Mouse (Mus musculus) liver, postnatal 0 days (tissue): Measurements from ENCODE around the gene Rapgef6. TPM values are rescaled to one million over a fixed set of nuclear protein-coding genes. Genes with fewer than 3 reads are reported as not detected.
A peak's percentile ranks its signal among the peaks of the same experiment; 100 is the strongest.

ENCODE experiments used
- ATAC-seq: fragments of 200-750 bp; cut with Nextera tagmentation; 2 replicates; pipeline ENCODE4 v1.8.0; 2017; ENCODE audit warnings: mild to moderate bottlenecking, moderate library complexity
- DNase-seq: peaks from one replicate; pipeline ENCODE4 v3.0.0-alpha.2; 2016
- H3K27ac ChIP-seq: fragments of 300-500 bp; sonication (generic); 2 replicates; pipeline ENCODE4 v1.5.1; 2014; ENCODE audit warnings: antibody characterized with exemption, moderate library complexity, mild to moderate bottlenecking, low read depth
- H3K27me3 ChIP-seq: fragments of 300-500 bp; sonication (generic); 2 replicates; pipeline ENCODE4 v1.6.1; 2014; ENCODE audit warnings: low read length, control low read depth, mixed read lengths; ENCODE audit not compliant: insufficient read depth
- H3K36me3 ChIP-seq: fragments of 300-500 bp; sonication (generic); replicated peaks from 2 replicates; pipeline ENCODE4 v1.6.1; 2014; ENCODE audit warnings: mild to moderate bottlenecking, control low read depth, low read length, moderate library complexity, mixed read lengths; ENCODE audit not compliant: insufficient read depth
- H3K4me1 ChIP-seq: fragments of 300-500 bp; sonication (generic); 2 replicates; pipeline ENCODE4 v1.6.1; 2014; ENCODE audit warnings: antibody characterized with exemption, mild to moderate bottlenecking, control low read depth; ENCODE audit not compliant: insufficient read depth
- H3K4me2 ChIP-seq: fragments of 300-500 bp; sonication (generic); 2 replicates; pipeline ENCODE4 v1.6.1; 2014; ENCODE audit warnings: low read depth, mild to moderate bottlenecking, low read length, moderate library complexity, mixed read lengths
- H3K4me3 ChIP-seq: fragments of 300-500 bp; sonication (generic); 2 replicates; pipeline ENCODE4 v1.5.1; 2014; ENCODE audit warnings: low read depth, low read length
- H3K9ac ChIP-seq: fragments of 300-500 bp; sonication (generic); replicated peaks from 2 replicates; pipeline ENCODE4 v1.6.1; 2014; ENCODE audit warnings: mild to moderate bottlenecking, moderate library complexity
- H3K9me3 ChIP-seq: fragments of 300-500 bp; sonication (generic); 2 replicates; pipeline ENCODE4 v1.6.1; 2016; ENCODE audit warnings: mild to moderate bottlenecking, control low read depth, low read length, mixed read lengths
- CTCF ChIP-seq: sonication (generic); IDR thresholded peaks from 2 replicates; pipeline ENCODE4 v1.5.1; 2016; ENCODE audit warnings: antibody characterized with exemption, low read depth
- EP300 ChIP-seq: IDR thresholded peaks from 2 replicates; pipeline ENCODE4 v1.6.1; 2016; ENCODE audit warnings: antibody characterized with exemption, low read depth, mild to moderate bottlenecking
- WGBS: fragments of 180-500 bp; shearing (Covaris S2); extraction: QIAGEN DNeasy Blood & Tissue Kit; methylation state at CpG from one replicate; pipeline ENCODE4 v1.1.7; 2014; ENCODE audit not compliant: insufficient replicate concordance; 5-methylcytosine and 5-hydroxymethylcytosine counted together
- polyA plus RNA-seq: library from polyadenylated mRNA; unstranded; fragments of >200 nt; fragmentation: Nextera tagmentation; extraction: Ambion mirVana; gene quantifications from 2 replicates; pipeline ENCODE4 v1.2.1, GENCODE M21; 2015

Rapgef6 gene
- polyA plus RNA-seq, 1 experiment from 2014 or later, result 14.7 TPM

DNA sequence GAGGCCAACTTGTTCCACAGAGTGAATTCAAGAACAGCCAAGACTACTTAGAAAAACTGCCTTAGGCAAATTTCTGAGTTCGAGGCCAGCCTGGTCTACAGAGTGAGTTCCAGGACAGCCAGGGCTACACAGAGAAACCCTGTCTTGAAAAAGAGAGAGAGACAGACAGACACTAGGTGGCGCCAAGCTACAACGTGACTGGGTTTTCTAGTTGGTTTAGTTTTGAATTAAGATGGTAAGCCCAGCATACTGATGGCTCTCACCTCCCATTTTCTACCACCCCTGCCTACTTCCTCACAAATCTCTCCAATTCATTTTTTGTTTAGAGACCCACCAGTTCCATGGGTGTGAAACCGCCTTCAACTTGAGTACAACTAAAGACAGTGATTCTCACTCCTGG, 180.7 kb downstream of the Rapgef6 start:
- WGBS, result 40% methylated on average over 4 of the region's 4 CpGs
- Histone ChIP-seq H3K4me1 (no peaks in the 10 kb centered on the region), H3K27ac (no peak overlapping the region), H3K36me3 (0 out of 2 replicates have a peak, but pooled peaks cover 3% of the 10 kb centered on the region), H3K27me3 (no peaks in the 10 kb centered on the region), H3K9me3 (no peaks in the 10 kb centered on the region), H3K4me3 (no peak overlapping the region), H3K9ac (no peak overlapping the region), H3K4me2 (no peak overlapping the region)
- TF ChIP-seq EP300 (no peak), CTCF (peak; percentile 81)
- DNase-seq (peak; percentile 78), ATAC-seq (peak; percentile 31; the same call in 1 of the 2 replicates)

DNA sequence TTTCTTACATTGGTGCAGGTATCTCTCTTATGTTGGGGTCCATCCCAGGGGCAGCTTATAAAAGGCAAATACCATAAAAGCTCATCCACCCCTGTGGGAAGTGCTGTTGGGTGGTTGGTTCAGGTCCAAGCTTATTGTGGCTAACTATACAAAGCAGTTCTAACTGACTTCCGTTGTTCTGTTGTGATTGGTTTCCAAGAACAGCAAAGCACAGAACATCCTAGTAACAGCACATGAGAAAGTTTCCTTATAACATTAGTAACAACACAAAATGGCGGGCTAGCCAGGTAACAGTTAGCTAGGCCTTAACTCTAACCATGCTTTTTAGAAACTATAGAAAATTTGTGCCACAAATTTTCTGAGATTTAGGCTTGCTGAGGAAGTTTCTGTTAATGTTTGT, 185.5 kb downstream of the Rapgef6 start:
- WGBS, result 74% methylated on average over 2 of the region's 2 CpGs

DNA sequence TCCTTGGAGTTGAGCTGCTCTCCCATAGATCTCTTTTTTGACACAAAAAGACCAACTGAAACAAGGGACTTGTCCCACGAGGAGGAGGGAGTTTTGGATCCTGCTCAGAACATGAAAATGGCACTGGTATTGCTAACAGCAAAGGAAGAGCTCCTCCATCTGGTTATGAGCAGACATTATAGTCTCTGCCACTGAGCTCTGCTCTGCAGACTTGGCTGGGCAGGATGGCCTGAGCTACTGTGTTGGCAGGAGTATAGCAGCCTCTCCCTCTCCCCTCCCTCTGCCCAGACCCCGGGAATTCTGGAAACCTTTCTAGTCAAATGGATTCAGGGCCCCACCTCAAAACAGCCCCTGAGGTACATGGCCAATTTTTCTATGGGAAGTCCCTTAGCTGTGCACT, 187.0 kb downstream of the Rapgef6 start:
- no peak for TF ChIP-seq EP300
- TF ChIP-seq CTCF, result no peak

More for the DNA sequence above, 185.5 kb downstream of the Rapgef6 start:
- Histone ChIP-seq H3K4me1 (no peaks in the 10 kb centered on the region), H3K27me3 (no peaks in the 10 kb centered on the region), H3K4me3 (no peak overlapping the region), H3K27ac (no peak overlapping the region), H3K9me3 (no peaks in the 10 kb centered on the region), H3K36me3 (no peaks in the 10 kb centered on the region), H3K4me2 (no peak overlapping the region), H3K9ac (no peak overlapping the region)
- TF ChIP-seq EP300, result no peak
- no peak for TF ChIP-seq CTCF
- no peak for ATAC-seq
- DNase-seq, result no peak

DNA sequence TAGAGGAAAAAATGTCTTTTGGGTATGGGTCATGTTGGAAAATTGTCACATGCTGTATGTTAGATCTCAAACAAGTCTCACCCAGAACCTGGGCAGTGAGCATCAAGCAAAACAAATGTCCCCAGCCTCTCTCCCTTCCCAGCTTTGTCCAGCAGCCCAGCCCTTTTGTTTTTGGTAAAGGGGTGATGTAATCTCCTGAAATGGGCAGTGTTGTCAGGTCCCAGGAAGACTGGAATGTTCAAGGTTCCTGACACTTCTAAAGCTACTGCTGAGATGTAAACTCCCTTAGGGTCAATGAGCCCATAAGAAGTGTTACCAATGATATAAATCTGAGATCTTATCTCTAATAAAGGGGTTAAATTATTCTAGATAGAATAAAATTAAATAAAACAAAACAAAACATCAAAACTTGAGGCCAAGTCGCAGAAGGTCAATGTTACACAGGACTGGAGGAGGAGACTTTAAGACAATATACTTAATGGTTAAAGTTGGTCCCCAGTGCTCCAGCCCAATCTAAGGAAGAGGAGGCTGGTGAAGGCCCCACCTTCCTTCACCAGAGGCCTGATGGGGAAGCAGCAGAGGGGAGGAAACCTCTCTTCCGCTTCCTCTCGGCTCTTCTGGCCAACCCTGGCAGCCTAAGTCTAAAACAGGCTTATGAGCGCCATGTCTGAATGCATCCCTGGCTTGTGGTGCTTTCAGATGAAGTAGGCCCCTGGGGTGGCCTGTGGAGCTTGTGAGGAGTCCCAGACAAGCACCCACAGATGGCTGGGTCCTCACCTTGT, 188.1 kb downstream of the Rapgef6 start:
- H3K27me3 ChIP-seq, result no peaks in the 10 kb centered on the region
- no peaks in the 10 kb centered on the region for H3K9me3 ChIP-seq
- H3K4me1 ChIP-seq, result no peaks in the 10 kb centered on the region
- no peak overlapping the region for H3K4me2 ChIP-seq
- WGBS, result 69% methylated on average over 4 of the region's 4 CpGs
- H3K27ac ChIP-seq, result no peak overlapping the region
- no peak for ATAC-seq
- TF ChIP-seq CTCF (no peak), EP300 (no peak)
- H3K4me3 ChIP-seq, result no peak overlapping the region
- no peak overlapping the region for H3K9ac ChIP-seq
- H3K36me3 ChIP-seq, result no peaks in the 10 kb centered on the region; the same call in 1 of the 2 replicates
- DNase-seq, result no peak

More for the DNA sequence above, 187.0 kb downstream of the Rapgef6 start:
- no peaks in the 10 kb centered on the region for H3K9me3 ChIP-seq
- H3K4me3 ChIP-seq, result no peak overlapping the region
- H3K4me1 ChIP-seq, result no peaks in the 10 kb centered on the region
- DNase-seq (no peak), ATAC-seq (no peak)
- H3K4me2 ChIP-seq, result no peak overlapping the region
- no peak overlapping the region for H3K27ac ChIP-seq
- no peaks in the 10 kb centered on the region for H3K27me3 ChIP-seq
- WGBS, result 63% methylated on average over 2 of the region's 2 CpGs
- no peak overlapping the region for H3K9ac ChIP-seq
- no peaks in the 10 kb centered on the region for H3K36me3 ChIP-seq

DNA sequence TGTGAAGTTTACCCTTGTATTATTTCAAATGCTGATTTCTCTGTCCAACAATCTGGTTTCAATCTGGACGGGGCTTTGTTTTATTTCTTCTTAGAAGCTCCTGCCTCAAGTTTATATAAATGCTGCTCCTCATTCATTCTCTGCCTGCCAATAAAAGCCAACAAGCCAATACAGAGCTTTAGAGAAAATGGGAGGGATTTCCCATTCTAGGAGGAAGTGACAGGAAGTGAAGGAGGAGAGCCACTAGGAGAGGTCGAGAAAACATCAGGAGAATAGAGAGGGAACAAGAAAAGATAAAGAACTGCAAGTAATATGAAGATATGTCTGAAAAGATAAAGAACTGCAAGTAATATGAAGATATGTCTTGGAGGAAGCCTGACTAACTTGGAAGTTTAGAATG, 190.2 kb downstream of the Rapgef6 start:
- TF ChIP-seq CTCF (no peak), EP300 (no peak)
- no peak overlapping the region for H3K4me2 ChIP-seq
- peaks cover 12% of the 10 kb centered on the region; the same call in 1 of the 2 replicates for H3K36me3 ChIP-seq
- H3K4me3 ChIP-seq, result no peak overlapping the region
- no peaks in the 10 kb centered on the region for H3K4me1 ChIP-seq
- H3K27me3 ChIP-seq, result no peaks in the 10 kb centered on the region
- no peak overlapping the region for H3K9ac ChIP-seq
- WGBS, result 67% methylated on average over 2 of the region's 2 CpGs
- H3K9me3 ChIP-seq, result no peaks in the 10 kb centered on the region
- ATAC-seq, result no peak
- no peak for DNase-seq
- H3K27ac ChIP-seq, result no peak overlapping the region

DNA sequence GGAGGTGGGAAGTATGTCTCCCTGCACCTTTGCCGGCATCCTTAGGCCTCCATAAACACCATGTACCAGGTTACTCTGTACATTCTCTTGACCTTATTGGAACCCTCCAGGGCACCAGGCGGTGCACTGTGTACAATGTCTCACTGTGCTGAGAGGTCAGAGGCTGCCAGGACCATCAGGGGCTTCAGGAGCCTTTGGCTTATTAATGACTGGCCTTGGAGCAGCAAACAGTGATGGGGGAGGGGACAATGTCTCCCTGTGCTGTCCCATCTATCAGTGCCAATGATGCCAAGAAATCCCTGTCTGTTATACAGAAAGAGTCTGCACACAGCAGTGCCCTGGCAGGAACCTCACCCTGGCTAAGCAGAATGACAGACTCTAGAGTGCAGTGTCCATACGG, 195.2 kb downstream of the Rapgef6 start:
- no peak overlapping the region for H3K27ac ChIP-seq
- no peaks in the 10 kb centered on the region for H3K4me1 ChIP-seq
- no peak overlapping the region for H3K4me3 ChIP-seq
- TF ChIP-seq EP300 (no peak), CTCF (no peak)
- H3K4me2 ChIP-seq, result no peak overlapping the region
- no peaks in the 10 kb centered on the region for H3K27me3 ChIP-seq
- no peak for ATAC-seq
- no peaks in the 10 kb centered on the region for H3K9me3 ChIP-seq
- H3K36me3 ChIP-seq, result peaks cover 38% of the 10 kb centered on the region
- DNase-seq, result no peak
- WGBS, result 88% methylated on average over 3 of the region's 3 CpGs
- no peak overlapping the region for H3K9ac ChIP-seq

DNA sequence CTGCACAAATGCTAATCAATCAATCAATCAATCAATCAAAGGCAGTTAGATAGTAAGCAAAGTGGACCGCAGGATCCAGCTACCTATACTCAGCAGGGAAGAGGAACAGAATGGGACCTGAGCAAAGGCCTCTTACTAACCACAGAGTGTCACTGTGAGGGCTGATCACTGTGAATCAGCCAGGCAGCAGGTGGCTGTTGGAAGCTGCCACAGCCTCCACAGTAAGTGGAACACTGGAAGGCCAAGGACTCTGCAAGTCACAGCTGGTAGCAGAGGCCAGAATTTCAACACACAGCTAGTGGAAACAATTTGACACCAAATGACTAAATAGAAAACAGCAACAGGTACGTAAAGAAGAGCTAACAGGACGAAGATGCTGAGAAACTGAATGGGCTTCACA, 196.0 kb downstream of the Rapgef6 start:
- no peak for TF ChIP-seq EP300
- no peak for TF ChIP-seq CTCF
- Histone ChIP-seq H3K4me3 (no peak overlapping the region), H3K27me3 (no peaks in the 10 kb centered on the region), H3K4me2 (no peak overlapping the region), H3K36me3 (peaks cover 43% of the 10 kb centered on the region), H3K4me1 (no peaks in the 10 kb centered on the region), H3K9ac (no peak overlapping the region), H3K27ac (no peak overlapping the region), H3K9me3 (no peaks in the 10 kb centered on the region)
- no peak for DNase-seq
- 94% methylated on average over 3 of the region's 3 CpGs for WGBS
- ATAC-seq, result no peak
